11 mouse cellular contexts compared by ENCODE assay signal in the genomic region with DNA sequence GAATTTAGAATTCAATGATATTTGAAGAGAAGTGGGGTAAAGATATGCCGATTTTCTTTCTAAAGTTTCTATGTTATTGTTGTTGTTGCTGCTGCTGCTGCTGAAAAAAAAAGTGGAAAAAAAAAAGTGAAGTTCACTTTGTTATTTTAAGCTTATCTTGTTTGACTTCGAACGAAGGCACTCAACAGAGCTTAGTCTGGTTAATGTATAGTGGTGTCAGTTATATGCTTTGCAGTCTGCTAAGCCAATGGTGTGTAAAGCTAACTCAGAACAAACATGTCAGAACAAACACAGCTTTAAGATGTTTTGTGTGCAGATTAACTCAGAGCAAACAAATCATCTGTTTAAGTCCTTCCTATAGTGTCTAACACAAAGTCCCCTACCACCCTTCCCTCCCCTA. TPM values are rescaled to one million over a fixed set of nuclear protein-coding genes. Genes with fewer than 3 reads are reported as not detected.
A peak's percentile ranks its signal among the peaks of the same experiment; 100 is the strongest.
DNase-seq lines count a peak whose midpoint lies in the region; ATAC-seq lines count a peak whose summit lies in the region.
"Had no signal": no experiment of that assay in that cellular context is flagged by ENCODE, and none has a peak within 500 bp of the region (broad histone marks: within the 10 kb centered on the region; RNA-seq: fewer than 3 reads in every experiment).

No protein-coding gene starts in this region.

- H3K27ac ChIP-seq in heart, embryonic 11.5 days (ENCODE audit: low read depth, low read length): peak overlapping the region; percentile 78; the same call in 1 of the 2 replicates
- H3K27ac ChIP-seq in liver, embryonic 11.5 days (ENCODE audit: low read depth, low read length): no peak overlapping the region
- H3K27ac ChIP-seq in intestine, embryonic 16.5 days (ENCODE audit: low read length): peak overlapping the region; percentile 72; the same call in 1 of the 2 replicates
- no peak overlapping the region for H3K27ac ChIP-seq in neural tube, embryonic 15.5 days (replicated peaks)

- no peak for ATAC-seq in heart, embryonic 11.5 days (replicated peaks; ENCODE audit: insufficient number of reproducible peaks, low FRiP score, low TSS enrichment)
- peak; percentile 53; the same call in 1 of the 2 replicates for ATAC-seq in liver, embryonic 11.5 days (replicated peaks; ENCODE audit: low FRiP score)
- ATAC-seq in intestine, embryonic 16.5 days: peak; percentile 66
- no peak for ATAC-seq in neural tube, embryonic 15.5 days (ENCODE audit: low FRiP score)

- no peaks in the 10 kb centered on the region for H3K27me3 ChIP-seq in heart, embryonic 11.5 days (ENCODE audit: control insufficient read depth, insufficient read depth, low read length)
- H3K27me3 ChIP-seq in liver, embryonic 11.5 days (replicated peaks; ENCODE audit: control insufficient read depth, insufficient read depth, low read length): peaks cover 4% of the 10 kb centered on the region
- no peaks in the 10 kb centered on the region for H3K27me3 ChIP-seq in intestine, embryonic 16.5 days (replicated peaks; ENCODE audit: control insufficient read depth, insufficient read depth, low read length)
- H3K27me3 ChIP-seq in neural tube, embryonic 15.5 days (replicated peaks): peaks cover 8% of the 10 kb centered on the region; the same call in 1 of the 2 replicates

- WGBS in heart, embryonic 11.5 days (ENCODE audit: insufficient replicate concordance): 47% methylated on average over 3 of the region's 3 CpGs
- WGBS in liver, embryonic 11.5 days: 71% methylated on average over 3 of the region's 3 CpGs
- 48% methylated on average over 3 of the region's 3 CpGs for WGBS in intestine, embryonic 16.5 days
- 90% methylated on average over 3 of the region's 3 CpGs for WGBS in neural tube, embryonic 15.5 days

- peak overlapping the region; percentile 86; the same call in 1 of the 2 replicates for H3K4me3 ChIP-seq in heart, embryonic 11.5 days (ENCODE audit: low read depth, low read length)
- no peak overlapping the region; the same call in 1 of the 2 replicates for H3K4me3 ChIP-seq in liver, embryonic 11.5 days (ENCODE audit: low read depth, low read length)
- H3K4me3 ChIP-seq in intestine, embryonic 16.5 days (ENCODE audit: low read length): no peak overlapping the region
- H3K4me3 ChIP-seq in neural tube, embryonic 15.5 days (replicated peaks): no peak overlapping the region

- H3K9me3 ChIP-seq in heart, embryonic 11.5 days (replicated peaks; ENCODE audit: control insufficient read depth, low read length): no peaks in the 10 kb centered on the region
- no peaks in the 10 kb centered on the region for H3K9me3 ChIP-seq in liver, embryonic 11.5 days (ENCODE audit: control insufficient read depth, low read length)
- no peaks in the 10 kb centered on the region for H3K9me3 ChIP-seq in intestine, embryonic 16.5 days (ENCODE audit: control insufficient read depth, low read length)
- no peaks in the 10 kb centered on the region for H3K9me3 ChIP-seq in neural tube, embryonic 15.5 days (replicated peaks)
- H3K9me3 ChIP-seq: limb, embryonic 15.5 days had no signal

- no peak for DNase-seq in heart, postnatal 10 days
- no peak for DNase-seq in liver, embryonic 11.5 days (ENCODE audit: low spot score)
- no peak for DNase-seq in liver
- no peak for DNase-seq in adrenal gland, postnatal 10 days
- DNase-seq in embryo, embryonic 9.5 days (ENCODE audit: extremely low spot score): no peak

- H3K36me3 ChIP-seq in heart, embryonic 11.5 days (ENCODE audit: control insufficient read depth, insufficient read depth, low read length): 0 out of 2 replicates have a peak, but pooled peaks cover under 1% of the 10 kb centered on the region
- H3K36me3 ChIP-seq in liver, embryonic 11.5 days (ENCODE audit: control insufficient read depth, insufficient read depth, low read length): no peaks in the 10 kb centered on the region
- no peaks in the 10 kb centered on the region for H3K36me3 ChIP-seq in intestine, embryonic 16.5 days (ENCODE audit: control insufficient read depth, insufficient read depth, low read length)
- peaks cover 4% of the 10 kb centered on the region; the same call in 1 of the 2 replicates for H3K36me3 ChIP-seq in neural tube, embryonic 15.5 days

- peaks cover 12% of the 10 kb centered on the region for H3K4me1 ChIP-seq in heart, embryonic 11.5 days (ENCODE audit: control insufficient read depth, insufficient read depth, low read length)
- H3K4me1 ChIP-seq in liver, embryonic 11.5 days (replicated peaks; ENCODE audit: control insufficient read depth, insufficient read depth, low read length): 0 out of 2 replicates have a peak, but pooled peaks cover 3% of the 10 kb centered on the region
- H3K4me1 ChIP-seq in intestine, embryonic 16.5 days (ENCODE audit: control insufficient read depth, insufficient read depth, low read length): peaks cover 11% of the 10 kb centered on the region; the same call in 1 of the 2 replicates
- H3K4me1 ChIP-seq in neural tube, embryonic 15.5 days: peaks cover 22% of the 10 kb centered on the region

- intact Hi-C loops in heart, postnatal 10 days (cut with DNase I): loop anchor here (2.0 to 5.0 kb wide), 2 partner anchors 25 to 92 kb away; partner anchors contain the start of genes Gm10065, Zkscan4 and Zscan12

- no peak overlapping the region for H3K9ac ChIP-seq in heart, embryonic 11.5 days (ENCODE audit: low read depth, low read length)
- H3K9ac ChIP-seq in liver, embryonic 11.5 days (ENCODE audit: low read depth, low read length): no peak overlapping the region
- H3K9ac ChIP-seq in intestine, embryonic 16.5 days (ENCODE audit: low read depth, low read length): no peak overlapping the region
- no peak overlapping the region for H3K9ac ChIP-seq in neural tube, embryonic 15.5 days (replicated peaks)

- peak overlapping the region; percentile 74 for H3K4me2 ChIP-seq in heart, embryonic 11.5 days
- peak overlapping the region; percentile 83 for H3K4me2 ChIP-seq in liver, embryonic 11.5 days
- peak overlapping the region; percentile 60 for H3K4me2 ChIP-seq in intestine, embryonic 16.5 days (ENCODE audit: low read depth, low read length)
- H3K4me2 ChIP-seq in neural tube, embryonic 15.5 days: peak overlapping the region; percentile 68

RNA-seq across cellular contexts. Expression of gene Zscan26, which starts 0.6 kb away (rescaled TPM):
- polyA plus RNA-seq in heart, embryonic 11.5 days (2014; fragmentation: Nextera tagmentation; extraction: Ambion mirVana): 20.3 and 26.7 TPM in 2 replicates
- total RNA-seq in heart, postnatal 10 days (2021): 10 to 100 TPM; 20.6 to 22.4 TPM
- polyA plus RNA-seq in liver, embryonic 11.5 days (2014; fragmentation: Nextera tagmentation; extraction: Ambion mirVana): 13.5 and 16.6 TPM in 2 replicates
- 22.3 and 23.6 TPM in 2 replicates for polyA plus RNA-seq in intestine, embryonic 16.5 days (2015; fragmentation: Nextera tagmentation; extraction: Ambion mirVana)
- 25.7 TPM in 2 replicates for polyA plus RNA-seq in neural tube, embryonic 15.5 days (2015; fragmentation: Nextera tagmentation; extraction: Ambion mirVana)
- total RNA-seq in adrenal gland, postnatal 10 days (2021): 10 to 100 TPM; 28.9 to 37.3 TPM

RNA-seq across cellular contexts. Expression of gene Pgbd1, which starts 13.3 kb away (rescaled TPM):
- 2.3 and 3.6 TPM in 2 replicates for polyA plus RNA-seq in heart, embryonic 11.5 days (2014; fragmentation: Nextera tagmentation; extraction: Ambion mirVana)
- total RNA-seq in heart, postnatal 10 days (2021): under 1 TPM; 0.36 to 0.89 TPM
- 2.4 and 2.8 TPM in 2 replicates for polyA plus RNA-seq in liver, embryonic 11.5 days (2014; fragmentation: Nextera tagmentation; extraction: Ambion mirVana)
- 2.4 TPM in 2 replicates for polyA plus RNA-seq in intestine, embryonic 16.5 days (2015; fragmentation: Nextera tagmentation; extraction: Ambion mirVana)
- 3.0 and 3.1 TPM in 2 replicates for polyA plus RNA-seq in neural tube, embryonic 15.5 days (2015; fragmentation: Nextera tagmentation; extraction: Ambion mirVana)
- total RNA-seq in adrenal gland, postnatal 10 days (2021): under 1 TPM; 0.48 to 0.54 TPM

RNA-seq across cellular contexts. Expression of gene Nkapl, which starts 14.2 kb away (rescaled TPM):
- 2.0 and 2.6 TPM in 2 replicates for polyA plus RNA-seq in heart, embryonic 11.5 days (2014; fragmentation: Nextera tagmentation; extraction: Ambion mirVana)
- under 1 TPM; 0.57 to 0.77 TPM for total RNA-seq in heart, postnatal 10 days (2021)
- 1.1 and 1.5 TPM in 2 replicates for polyA plus RNA-seq in liver, embryonic 11.5 days (2014; fragmentation: Nextera tagmentation; extraction: Ambion mirVana)
- 1.8 and 2.0 TPM in 2 replicates for polyA plus RNA-seq in intestine, embryonic 16.5 days (2015; fragmentation: Nextera tagmentation; extraction: Ambion mirVana)
- polyA plus RNA-seq in neural tube, embryonic 15.5 days (2015; fragmentation: Nextera tagmentation; extraction: Ambion mirVana): 3.0 TPM in 2 replicates
- total RNA-seq in adrenal gland, postnatal 10 days (2021): 1 to 10 TPM; 1.1 to 1.4 TPM

RNA-seq across cellular contexts. Expression of gene Zkscan4, which starts 24.6 kb away (rescaled TPM):
- polyA plus RNA-seq in heart, embryonic 11.5 days (2014; fragmentation: Nextera tagmentation; extraction: Ambion mirVana): 1.2 and 1.8 TPM in 2 replicates
- total RNA-seq in heart, postnatal 10 days (2021): 1 to 10 TPM; 1.7 to 2.4 TPM
- 0.90 and 1.1 TPM in 2 replicates for polyA plus RNA-seq in liver, embryonic 11.5 days (2014; fragmentation: Nextera tagmentation; extraction: Ambion mirVana)
- 2.4 and 2.5 TPM in 2 replicates for polyA plus RNA-seq in intestine, embryonic 16.5 days (2015; fragmentation: Nextera tagmentation; extraction: Ambion mirVana)
- 8.7 and 10.0 TPM in 2 replicates for polyA plus RNA-seq in neural tube, embryonic 15.5 days (2015; fragmentation: Nextera tagmentation; extraction: Ambion mirVana)
- total RNA-seq in adrenal gland, postnatal 10 days (2021): 1 to 10 TPM; 2.4 to 3.4 TPM

RNA-seq across cellular contexts. Expression of gene Gm10065, which starts 25.1 kb away (rescaled TPM):
- not detected in 2 replicates for polyA plus RNA-seq in heart, embryonic 11.5 days (2014; fragmentation: Nextera tagmentation; extraction: Ambion mirVana)
- not detected for total RNA-seq in heart, postnatal 10 days (2021)
- polyA plus RNA-seq in liver, embryonic 11.5 days (2014; fragmentation: Nextera tagmentation; extraction: Ambion mirVana): not detected in 2 replicates
- polyA plus RNA-seq in intestine, embryonic 16.5 days (2015; fragmentation: Nextera tagmentation; extraction: Ambion mirVana): not detected in 2 replicates
- polyA plus RNA-seq in neural tube, embryonic 15.5 days (2015; fragmentation: Nextera tagmentation; extraction: Ambion mirVana): not detected in 2 replicates
- total RNA-seq in adrenal gland, postnatal 10 days (2021): not detected
- total RNA-seq: gastrocnemius, adult 18-20 months; layer of hippocampus, adult 18-20 months had no signal
- polyA plus RNA-seq: limb, embryonic 15.5 days had no signal

Comparison
In these comparisons a context has a peak if more than half of its experiments do, and no peak if none do; other contexts are left out.
1. ATAC-seq: peak in liver, embryonic 11.5 days (single experiment) and intestine, embryonic 16.5 days (single experiment); none in heart, embryonic 11.5 days (single experiment) and neural tube, embryonic 15.5 days (single experiment).
2. H3K27ac ChIP-seq: peak in heart, embryonic 11.5 days (single experiment) and intestine, embryonic 16.5 days (single experiment); none in liver, embryonic 11.5 days (single experiment) and neural tube, embryonic 15.5 days (single experiment).
3. Peak in every context shown above with its lines, with median percentiles within 50 percentile points of each other: H3K4me2 ChIP-seq.